Mouse (Mus musculus): Measurements from ENCODE around the gene Sost. TPM values are rescaled to one million over a fixed set of nuclear protein-coding genes. Genes with fewer than 3 reads are reported as not detected.
A peak's percentile ranks its signal among the peaks of the same experiment; 100 is the strongest.
"Not testable (repeated sequence)": the region's sequence is repeated elsewhere in the genome, so short reads cannot be mapped to it uniquely, and the experiment has no call there.

Sost gene
- not detected in 2 replicates for polyA plus RNA-seq (2012; rRNA removed)

DNA sequence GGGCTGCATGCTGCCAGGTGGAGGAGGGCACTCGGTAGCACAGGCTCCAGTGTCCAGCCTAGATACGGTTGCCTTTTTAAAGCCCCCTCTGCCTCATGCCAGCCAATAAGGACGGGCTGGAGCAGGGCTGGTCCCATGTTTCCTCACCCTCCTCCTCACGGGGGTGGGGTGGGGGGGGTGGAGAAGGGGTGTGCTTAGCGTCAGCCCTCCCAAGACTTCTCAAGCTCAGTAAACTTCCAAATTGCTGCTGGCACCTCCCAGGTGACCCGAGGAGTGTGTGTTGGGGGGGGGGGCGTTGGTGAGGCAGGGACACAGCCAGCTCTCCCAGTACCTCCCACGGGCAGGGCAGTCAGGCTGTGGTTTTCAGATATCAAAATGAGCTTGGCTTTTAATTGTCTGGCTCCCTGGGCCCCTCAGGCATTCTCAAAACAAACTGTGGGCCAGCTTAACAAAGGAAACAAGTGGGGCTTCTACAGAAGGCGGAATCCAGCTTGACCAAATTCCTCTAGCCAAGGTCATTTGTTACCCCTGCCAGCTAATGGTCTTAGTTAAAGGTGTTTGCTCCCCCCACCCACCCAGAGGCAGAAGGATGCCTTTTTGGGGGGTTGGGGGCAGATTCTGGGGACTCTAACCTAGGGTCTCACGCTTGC lies at the start of gene Sost:
Gene Sost, minus strand, starts transcription at position 51 of the 650 bp plus-strand sequence.
- WGBS = 48% methylated on average over 10 of the region's 10 CpGs
- no peak for DNase-seq (ENCODE audit: low read depth, low spot score)

DNA sequence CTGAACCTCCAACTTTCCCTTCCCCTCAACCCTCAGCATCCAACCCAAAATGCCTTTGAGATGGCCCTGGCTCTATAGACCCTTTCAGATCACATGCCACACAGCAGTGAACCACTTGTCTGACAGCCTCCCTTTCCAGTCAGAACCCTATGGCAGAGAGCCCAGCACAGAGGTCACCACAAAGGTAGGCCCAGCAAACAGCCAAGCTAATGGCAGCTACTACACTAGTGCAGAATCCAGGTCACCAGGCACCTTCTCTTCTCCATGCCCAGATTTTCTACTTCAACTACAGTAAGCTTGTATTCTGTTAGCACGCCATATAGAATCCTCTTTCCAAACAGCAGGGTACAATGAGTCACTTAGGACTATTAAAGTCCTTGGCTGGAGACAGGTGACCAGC lies 49.3 kb upstream of the Sost start:
- DNase-seq (ENCODE audit: low read depth, low spot score) = no peak
- 97% methylated on average over 1 of the region's 1 CpGs for WGBS

DNA sequence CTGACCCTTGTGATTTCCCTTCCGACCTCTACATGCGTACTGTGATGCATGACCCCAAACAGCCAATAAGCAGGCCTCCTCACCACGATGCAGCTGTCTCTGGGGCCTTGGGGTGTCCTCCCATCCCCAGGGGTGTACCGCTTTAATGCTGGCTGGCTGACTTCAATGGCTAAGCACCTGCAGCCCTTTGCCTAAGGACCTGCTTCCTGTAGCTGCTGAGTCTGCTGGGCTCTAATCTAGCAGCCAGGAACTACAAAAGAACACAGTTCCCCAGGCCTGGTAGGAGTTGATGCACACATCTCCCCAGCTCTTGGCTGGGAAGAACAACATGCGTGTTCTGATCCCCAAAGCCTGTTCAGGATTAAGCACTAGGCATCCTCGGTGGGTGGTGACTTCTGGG lies 48.7 kb upstream of the Sost start:
- WGBS = 73% methylated on average over 6 of the region's 6 CpGs

DNA sequence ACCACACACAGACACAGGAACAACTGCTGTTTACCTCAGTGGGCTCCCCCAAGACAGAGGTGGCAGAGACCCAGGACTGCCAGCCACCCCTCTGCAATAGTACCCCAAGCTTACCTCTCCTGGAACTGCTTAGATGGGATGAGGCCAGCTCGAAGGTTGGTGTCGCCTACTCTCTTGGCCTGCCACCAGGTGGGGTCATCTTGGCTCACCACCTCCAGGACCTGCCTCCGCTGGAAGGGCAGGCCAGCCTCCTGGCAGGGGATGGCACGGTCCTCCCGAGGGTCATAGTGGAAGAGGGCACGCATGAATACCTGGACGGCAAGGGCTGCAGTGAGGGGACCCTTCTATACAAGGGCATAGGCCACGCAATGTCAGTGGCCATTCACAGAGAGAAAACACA lies 46.4 kb upstream of the Sost start:
- WGBS = 86% methylated on average over 8 of the region's 8 CpGs
- no peak for DNase-seq (ENCODE audit: low read depth, low spot score)

More for the DNA sequence above, 48.7 kb upstream of the Sost start:
- no peak for DNase-seq (ENCODE audit: low read depth, low spot score)

DNA sequence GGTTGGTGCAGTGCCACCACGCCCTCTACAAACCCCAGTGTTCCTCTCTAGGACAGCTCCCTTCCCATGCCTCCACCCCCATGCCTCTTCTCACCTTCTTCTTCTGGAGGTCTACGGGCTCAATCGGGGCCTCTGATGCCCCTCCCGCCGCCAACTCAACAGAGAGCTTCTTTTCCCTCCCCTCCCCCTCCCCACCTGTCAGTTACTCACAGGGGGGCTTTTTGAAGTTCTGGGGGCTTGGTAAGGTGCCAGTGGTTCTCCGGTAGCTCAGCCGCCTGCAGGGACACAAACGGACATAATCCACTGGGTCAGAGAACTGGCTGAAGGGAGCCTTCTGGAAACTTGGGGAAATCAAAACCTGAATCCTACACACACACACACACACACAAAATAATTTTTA lies 44.7 kb upstream of the Sost start:
- no peak for DNase-seq (ENCODE audit: low read depth, low spot score)
- 86% methylated on average over 8 of the region's 8 CpGs for WGBS

DNA sequence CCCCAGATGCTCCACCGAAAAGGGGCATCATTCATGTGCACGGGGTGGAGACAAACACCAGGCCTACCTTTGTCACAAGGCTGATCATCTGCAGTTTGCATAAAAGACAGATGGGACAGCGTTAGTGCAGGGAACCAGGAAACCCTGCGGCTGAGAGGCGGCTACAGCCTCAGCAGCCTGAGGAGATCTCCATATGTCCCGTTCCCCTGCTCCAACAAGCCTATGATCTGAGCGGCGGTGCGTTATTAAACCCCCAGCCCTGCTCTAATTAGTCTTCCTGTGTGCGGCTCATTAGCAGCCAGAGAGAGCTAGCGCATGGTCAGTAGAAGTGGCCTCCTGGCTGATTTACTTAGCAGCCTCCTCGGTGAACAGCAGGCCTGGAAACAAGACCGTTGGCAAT lies 43.3 kb upstream of the Sost start:
- no peak for DNase-seq (ENCODE audit: low read depth, low spot score)
- WGBS = 82% methylated on average over 13 of the region's 13 CpGs

DNA sequence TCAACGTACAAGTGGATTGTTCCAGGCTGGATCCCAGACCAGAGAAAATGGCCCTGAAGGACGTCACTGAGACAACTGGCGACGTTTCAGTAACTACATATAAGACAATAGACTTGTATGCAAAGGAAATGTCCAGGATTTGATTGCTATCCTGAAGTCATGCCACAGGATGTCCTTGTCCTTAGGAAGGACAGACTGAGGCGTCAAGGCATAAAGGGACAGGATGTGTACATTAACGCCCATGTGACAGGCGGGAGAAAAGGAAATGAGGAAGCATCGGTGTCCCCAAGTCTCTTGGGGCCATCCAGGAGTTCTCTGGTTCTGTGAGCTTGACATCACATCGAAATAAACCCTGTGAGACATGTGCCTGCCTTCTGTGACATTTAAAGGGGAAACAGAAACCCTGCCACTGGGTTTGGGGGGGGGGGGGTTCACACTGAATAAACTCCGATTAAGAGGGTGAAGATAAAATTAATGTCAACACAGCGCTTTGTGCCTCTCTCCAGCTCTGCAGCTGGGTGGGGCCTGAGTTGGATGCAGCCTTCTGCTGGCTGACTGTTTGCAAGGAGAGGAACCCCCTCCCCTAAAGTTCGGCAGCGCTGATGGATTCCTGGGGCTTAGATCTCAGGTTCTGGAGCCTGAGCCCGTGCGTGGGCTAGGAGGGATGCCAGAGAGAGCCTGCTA lies 42.3 kb upstream of the Sost start:
- 79% methylated on average over 15 of the region's 15 CpGs for WGBS
- DNase-seq (ENCODE audit: low read depth, low spot score) = no peak

DNA sequence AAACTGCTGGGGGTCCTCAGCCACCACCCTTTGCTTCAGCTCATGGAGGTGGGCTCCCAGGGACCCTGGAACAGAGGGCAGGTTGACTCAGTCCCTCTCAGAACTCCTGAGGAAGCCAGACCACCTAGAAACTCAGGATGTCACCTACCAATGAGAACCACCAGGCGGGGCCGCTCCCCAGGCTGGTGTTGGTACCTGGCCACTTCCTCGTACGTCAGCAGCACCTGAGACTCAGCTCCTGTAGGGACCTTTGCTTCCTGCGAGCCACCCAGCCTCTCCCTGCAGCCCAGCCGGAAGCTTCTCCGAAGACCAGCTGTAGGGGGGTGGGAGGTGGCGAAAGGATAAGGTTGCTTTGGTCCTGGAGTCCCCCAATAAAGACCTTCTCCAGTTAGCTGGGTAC lies 41.6 kb upstream of the Sost start:
- DNase-seq (ENCODE audit: low read depth, low spot score) = no peak
- 52% methylated on average over 8 of the region's 8 CpGs for WGBS

DNA sequence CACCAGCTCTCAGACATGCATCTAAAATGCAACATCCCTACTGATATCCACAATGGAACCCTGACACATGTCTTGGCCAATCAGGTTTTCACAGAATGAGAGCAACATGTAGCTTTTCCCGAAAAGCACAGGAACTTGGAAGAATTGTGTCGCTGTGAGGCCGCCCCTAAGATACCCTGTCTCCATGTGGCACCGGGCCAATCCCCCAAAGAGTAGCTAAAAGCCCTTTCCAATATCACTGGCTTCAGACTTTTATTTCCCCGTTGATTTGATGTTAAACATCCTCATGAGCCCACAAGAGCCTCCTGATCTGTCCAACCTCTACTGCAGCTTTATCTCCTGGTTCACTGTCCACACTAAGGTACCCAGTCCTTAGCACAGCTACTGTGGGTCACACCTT lies 39.9 kb upstream of the Sost start:
- WGBS = 89% methylated on average over 5 of the region's 5 CpGs
- no peak for DNase-seq (ENCODE audit: low read depth, low spot score)

DNA sequence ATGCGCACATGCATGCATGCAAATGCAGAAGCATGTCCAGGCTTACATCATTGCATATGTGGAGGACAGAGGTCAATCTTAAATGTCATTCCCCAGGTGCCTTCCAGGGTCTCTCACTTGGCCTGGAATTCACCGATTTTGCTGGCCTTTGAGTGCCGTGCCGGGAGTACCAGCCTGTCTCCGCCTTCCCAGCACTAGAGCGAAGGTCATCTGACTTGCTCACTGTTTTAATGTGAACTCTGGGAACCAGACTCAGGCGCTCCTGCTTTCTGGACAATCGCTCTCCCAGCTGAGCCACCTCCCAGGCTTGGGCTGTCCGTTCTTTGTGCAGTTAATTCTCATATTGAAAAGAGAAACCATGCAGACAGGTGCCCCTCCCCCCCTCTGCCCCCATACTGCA lies 39.5 kb upstream of the Sost start:
- DNase-seq (ENCODE audit: low read depth, low spot score) = no peak
- WGBS = 52% methylated on average over 9 of the region's 9 CpGs

DNA sequence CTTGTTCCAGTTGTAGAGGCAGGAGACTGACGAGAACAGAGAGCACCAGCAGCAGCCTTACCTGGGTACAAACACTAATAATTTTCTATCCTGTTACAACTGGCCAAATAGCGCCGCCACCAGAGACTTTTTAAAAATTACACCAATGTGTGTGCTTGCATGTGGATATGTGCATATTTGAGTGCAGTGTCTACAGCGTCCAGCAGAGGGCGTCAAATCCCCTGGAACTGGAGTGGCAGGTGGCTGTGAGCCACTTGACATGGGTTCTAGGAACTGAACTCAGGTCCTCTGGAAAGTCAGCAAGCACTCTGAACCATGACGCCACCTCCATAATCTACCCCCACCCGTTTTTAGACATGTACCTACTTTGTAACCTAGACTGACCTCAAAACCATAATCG lies 37.4 kb upstream of the Sost start:
- WGBS = 94% methylated on average over 8 of the region's 8 CpGs

DNA sequence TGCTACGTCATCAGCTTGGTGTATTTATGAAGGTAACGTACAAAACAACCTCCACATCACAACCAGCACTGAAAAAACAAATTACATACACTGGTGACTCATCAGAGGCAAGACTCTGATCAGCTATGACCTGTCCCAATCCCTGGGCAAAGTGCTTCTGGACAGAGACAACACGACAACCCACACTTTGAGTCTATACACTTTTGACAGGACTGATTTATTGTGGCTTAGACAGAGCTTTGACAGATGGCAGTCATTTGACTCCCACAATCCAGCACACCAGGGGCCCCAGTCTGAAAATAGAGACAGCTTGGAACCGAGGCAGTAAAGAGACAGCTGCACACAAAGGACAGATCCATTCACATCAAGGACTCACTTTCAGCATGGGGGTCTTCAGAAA lies 32.7 kb upstream of the Sost start:
- DNase-seq (ENCODE audit: low read depth, low spot score) = no peak
- 53% methylated on average over 4 of the region's 4 CpGs for WGBS

More for the DNA sequence above, 37.4 kb upstream of the Sost start:
- no peak for DNase-seq (ENCODE audit: low read depth, low spot score)

DNA sequence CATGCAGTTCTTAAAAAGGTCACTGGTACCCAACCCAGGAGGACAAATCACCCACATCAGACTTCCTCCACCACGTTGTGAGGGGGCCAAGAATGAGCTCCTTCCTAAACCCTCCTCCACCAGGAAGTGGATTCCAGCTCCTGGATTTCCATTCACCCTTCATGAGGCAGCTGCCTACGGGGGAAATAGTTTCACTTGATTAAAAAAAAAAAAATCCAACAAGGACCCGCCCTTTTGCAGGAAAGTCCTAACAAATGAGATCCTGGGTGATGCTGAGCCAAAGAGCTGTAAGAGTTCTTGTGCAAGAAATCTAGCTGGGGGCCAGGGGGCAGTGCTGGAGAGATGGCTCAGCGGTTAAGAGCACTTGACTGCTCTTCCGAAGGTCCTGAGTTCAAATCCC lies 31.4 kb upstream of the Sost start:
- WGBS = 31% methylated on average over 5 of the region's 5 CpGs
- DNase-seq (ENCODE audit: low read depth, low spot score) = no peak

DNA sequence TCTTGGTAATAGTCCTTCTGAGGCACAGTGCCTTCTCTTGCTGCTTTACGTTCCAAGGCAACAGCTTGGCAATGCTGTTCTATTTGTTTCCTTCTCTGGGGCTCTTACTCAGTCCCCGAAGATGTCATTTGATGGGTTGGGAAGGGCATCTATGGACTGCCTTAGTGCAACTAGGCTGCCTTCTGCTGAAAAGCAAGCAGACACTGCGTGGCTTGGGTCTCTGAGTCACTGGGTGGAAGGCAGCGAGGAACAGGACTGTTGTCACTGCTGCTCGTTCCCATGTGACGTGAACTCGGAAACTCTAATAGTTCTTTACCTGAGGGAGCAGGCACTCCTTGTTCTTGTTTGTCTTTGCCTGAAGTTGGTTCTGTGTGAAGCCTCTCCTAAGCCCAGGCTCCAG lies 29.1 kb upstream of the Sost start:
- no peak for DNase-seq (ENCODE audit: low read depth, low spot score)
- 87% methylated on average over 7 of the region's 7 CpGs for WGBS

DNA sequence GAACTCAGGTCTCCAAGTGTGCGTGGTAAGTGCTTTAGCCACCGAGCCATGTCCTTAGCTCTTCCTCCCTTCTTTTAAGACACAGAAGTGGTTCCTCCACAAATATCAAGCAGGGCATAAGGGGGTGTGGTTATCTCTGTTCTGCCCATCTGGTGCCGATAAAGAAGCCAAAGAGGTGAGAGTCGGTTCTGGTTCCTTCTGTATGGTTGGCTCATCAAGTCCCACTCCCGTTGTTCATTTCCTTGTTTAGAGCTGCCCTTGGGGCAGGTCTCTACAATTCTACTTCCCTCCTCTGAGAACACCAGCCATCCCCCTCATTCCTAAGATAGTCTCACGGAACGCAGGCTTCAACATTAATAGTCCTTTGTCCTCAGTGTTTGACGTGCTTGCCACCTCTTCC lies 27.3 kb upstream of the Sost start:
- no peak for DNase-seq (ENCODE audit: low read depth, low spot score)
- 66% methylated on average over 8 of the region's 8 CpGs for WGBS

DNA sequence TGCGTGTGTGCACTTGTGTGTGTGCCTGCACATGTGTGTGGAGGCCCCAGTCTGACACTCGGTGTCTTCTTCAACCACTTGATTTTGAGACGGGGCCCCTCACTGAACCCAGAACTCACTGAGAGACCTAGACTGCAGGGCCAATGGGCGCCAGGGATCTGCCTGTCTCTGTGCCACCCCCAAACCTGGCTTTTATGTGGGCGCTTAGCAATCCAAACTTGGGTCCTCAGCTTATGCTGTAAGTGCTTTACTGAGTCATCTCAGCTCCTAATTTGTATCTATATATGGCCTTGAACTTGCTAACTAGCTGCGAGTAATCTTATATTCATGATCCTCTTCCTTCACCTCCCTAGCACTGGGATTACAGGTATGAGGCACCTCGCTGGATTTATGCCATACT lies 25.6 kb upstream of the Sost start:
- DNase-seq (ENCODE audit: low read depth, low spot score) = no peak
- 86% methylated on average over 7 of the region's 7 CpGs for WGBS

DNA sequence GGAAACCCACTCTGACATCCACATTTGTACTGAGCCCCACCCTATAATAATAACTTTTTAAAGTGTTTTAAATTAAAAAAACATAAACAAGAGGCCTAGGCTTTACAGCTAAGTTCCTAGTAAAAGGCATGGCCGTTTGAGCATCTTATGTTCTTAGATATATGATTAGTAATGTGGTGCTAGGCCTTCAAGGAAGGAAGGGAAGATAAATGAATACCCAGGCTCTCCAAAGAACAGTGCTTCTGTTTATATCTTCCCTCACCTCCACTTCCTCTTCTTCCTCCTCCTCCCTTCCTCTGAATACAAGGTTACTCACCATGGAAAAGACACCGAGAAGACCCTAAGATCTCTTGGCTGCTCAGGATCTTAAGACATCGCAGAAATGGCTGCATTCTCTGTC lies 25.0 kb upstream of the Sost start:
- DNase-seq (ENCODE audit: low read depth, low spot score) = no peak
- WGBS = 61% methylated on average over 3 of the region's 3 CpGs

DNA sequence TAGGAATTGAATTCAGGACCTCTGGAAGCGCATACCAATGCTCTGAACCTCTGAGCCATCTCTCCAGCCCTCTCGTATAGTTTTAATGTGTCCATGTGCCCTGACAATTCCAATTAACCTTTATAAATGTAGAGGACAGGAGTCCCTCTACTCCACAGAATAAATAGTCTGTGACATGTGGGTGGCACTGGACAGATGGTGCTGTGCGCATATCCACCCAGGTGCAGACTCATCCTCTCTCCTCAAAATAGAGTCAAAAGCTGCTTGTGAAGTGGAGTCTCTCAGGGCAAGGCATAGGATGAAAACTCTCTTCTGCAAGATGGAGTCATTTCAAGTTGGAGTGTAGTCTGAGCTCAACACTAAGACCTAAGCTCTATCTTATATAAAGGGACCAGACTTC lies 23.4 kb upstream of the Sost start:
- WGBS = 89% methylated on average over 3 of the region's 3 CpGs
- no peak for DNase-seq (ENCODE audit: low read depth, low spot score)

DNA sequence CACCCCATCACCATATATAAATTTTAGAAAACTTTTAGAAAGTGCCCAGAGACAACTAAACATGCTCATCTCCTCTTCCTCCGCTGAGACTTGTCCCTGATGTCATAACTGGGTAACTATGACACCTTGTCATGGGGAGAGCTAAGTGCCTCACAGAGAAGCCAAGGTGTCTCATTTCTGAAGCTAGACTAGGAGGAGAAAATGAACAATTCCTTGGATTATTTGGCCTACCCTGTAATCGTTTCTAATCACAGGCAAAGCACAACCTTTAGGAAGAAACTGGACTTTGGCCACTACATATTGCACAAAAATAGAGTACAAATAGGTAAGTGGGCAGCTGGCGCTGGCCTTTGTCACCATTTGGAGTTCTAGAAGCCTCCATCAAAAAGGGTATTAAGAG lies 20.1 kb upstream of the Sost start, which contains the start of gene Dusp3:
Gene Dusp3, minus strand, starts transcription at position 101 of the 400 bp plus-strand sequence.
- no peak for DNase-seq (ENCODE audit: low read depth, low spot score)
- WGBS = 76% methylated on average over 3 of the region's 3 CpGs

DNA sequence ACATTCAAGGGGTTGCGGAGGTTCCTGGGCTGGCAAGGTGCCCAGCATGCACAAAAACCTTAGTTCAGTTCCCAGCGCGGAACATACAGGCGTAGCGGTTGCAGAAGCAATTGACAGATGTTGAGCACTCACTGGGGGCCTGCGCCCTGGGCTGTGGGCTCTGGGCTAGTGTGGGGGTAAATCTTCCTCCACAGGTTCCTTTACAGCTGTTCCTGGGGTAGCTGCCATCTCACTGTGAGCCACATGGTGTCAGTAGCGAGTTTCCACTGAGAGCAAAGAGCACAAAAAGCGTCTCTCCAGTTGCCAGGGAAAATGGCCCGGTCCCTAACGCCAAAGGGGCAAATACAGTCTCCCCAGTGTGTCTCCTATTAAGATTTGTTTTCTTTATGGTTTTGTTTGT lies 19.2 kb upstream of the Sost start:
- peak; percentile 66 for DNase-seq (ENCODE audit: low read depth, low spot score)
- under 1% methylated on average over 10 of the region's 10 CpGs for WGBS

DNA sequence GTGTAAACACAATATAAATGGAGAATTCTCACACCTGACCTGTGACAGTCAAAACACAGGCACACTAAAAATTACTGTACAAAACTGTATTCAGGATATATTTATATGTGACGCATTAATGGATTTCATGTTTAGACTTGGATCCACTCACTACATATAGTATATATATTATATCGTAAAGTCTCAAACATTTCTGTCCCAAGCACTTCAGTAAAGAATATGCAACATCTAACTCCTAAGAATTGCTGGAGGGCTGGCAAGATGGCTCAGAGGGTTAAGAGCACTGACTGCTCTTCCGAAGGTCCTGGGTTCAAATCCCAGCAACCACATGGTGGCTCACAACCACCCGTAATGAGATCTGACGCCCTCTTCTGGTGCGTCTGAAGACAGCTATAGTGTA lies 18.6 kb upstream of the Sost start:
- WGBS = 25% methylated on average over 6 of the region's 6 CpGs
- not testable (repeated sequence) for DNase-seq (ENCODE audit: low read depth, low spot score)

Measured in large intestine, adult 2 months (tissue).